Mouse (Mus musculus): ENCODE measurements at regions not wholly inside any gene's neighbourhood (a gene's known extent, or its start where the extent isn't known, plus 50 kb on each side); places are given as distances from the start of the nearest gene placed in this dataset.

DNA sequence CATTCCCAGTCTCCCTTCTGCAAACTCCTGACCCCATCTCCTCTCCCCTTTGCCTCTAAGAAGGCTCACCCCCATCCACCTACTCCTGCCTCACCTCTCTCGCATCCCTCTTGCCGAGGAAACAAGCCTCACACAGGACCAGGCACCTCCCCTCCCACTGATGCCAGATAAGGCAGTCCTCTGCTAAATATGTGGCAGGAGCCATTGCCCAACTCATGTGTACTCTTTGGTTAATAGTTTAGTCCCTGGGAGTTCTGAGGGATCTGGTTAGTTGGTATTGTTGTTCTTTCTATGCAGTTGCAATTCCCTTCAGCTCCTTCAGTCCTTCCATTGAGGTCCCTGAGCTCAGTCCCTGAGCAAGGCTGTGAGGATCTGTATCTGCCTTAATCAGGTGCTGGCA lies 250.8 kb downstream of the Alx1 start:
- TF ChIP-seq CTCF (IDR thresholded peaks at IDR 0.05; ENCODE audit: control insufficient read depth, insufficient read depth, insufficient read length) = no peak
- no peak for TF ChIP-seq MAX (IDR thresholded peaks at IDR 0.05)
- TF ChIP-seq CEBPB (IDR thresholded peaks at IDR 0.05; ENCODE audit: low read depth) = no peak
- TF ChIP-seq MYOD1 (IDR thresholded peaks at IDR 0.05; ENCODE audit: control insufficient read depth, insufficient read length, low read depth) = no peak
- no peak for TF ChIP-seq MYOG (IDR thresholded peaks at IDR 0.05; ENCODE audit: control insufficient read depth, extremely low read depth, insufficient read length)
- TF ChIP-seq USF1 (IDR thresholded peaks at IDR 0.05; ENCODE audit: low read depth) = no peak
- no peak for TF ChIP-seq FOSL1 (IDR thresholded peaks at IDR 0.05; ENCODE audit: insufficient read depth, low read length, poor library complexity, severe bottlenecking)
